ENCODE assay signal across 8 mouse cellular contexts in the genomic region with DNA sequence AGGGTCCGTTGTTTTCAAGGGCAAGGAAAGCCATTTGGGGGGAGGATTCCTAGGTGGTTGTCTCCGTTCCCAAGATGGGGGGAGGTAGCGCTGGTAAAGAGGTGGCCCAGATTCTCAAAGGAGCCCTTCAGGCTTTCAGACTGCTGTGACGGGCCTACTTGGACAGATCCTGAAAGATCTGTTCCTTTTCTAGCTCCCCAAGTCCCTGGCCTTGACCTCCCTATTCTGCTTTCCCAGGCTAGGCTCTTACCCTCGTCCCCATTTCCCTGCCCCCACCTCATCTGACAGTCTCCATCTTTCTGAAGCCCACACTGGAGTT. TPM values are rescaled to one million over a fixed set of nuclear protein-coding genes. Genes with fewer than 3 reads are reported as not detected.
DNase-seq lines count a peak whose midpoint lies in the region; ATAC-seq and TF ChIP-seq lines count a peak whose summit lies in the region.

No protein-coding gene starts in this region.

- no peak for TF ChIP-seq POLR2A in cortical plate, adult 2 months (IDR thresholded peaks at IDR 0.05; ENCODE audit: extremely low read depth, insufficient read depth, low read length)

- H3K9me3 ChIP-seq in heart, embryonic 15.5 days (replicated peaks) = no peaks in the 10 kb centered on the region
- H3K9me3 ChIP-seq in stomach, embryonic 16.5 days (replicated peaks; ENCODE audit: control insufficient read depth, low read length) = no peaks in the 10 kb centered on the region

- 0% methylated on average over 5 of the region's 5 CpGs for WGBS in heart, embryonic 15.5 days
- under 1% methylated on average over 5 of the region's 5 CpGs for WGBS in large intestine, adult 2 months
- WGBS in stomach, embryonic 16.5 days = 0% methylated on average over 5 of the region's 5 CpGs

- no peak for TF ChIP-seq CTCF in cortical plate, adult 2 months (IDR thresholded peaks at IDR 0.05; ENCODE audit: extremely low read depth, insufficient read depth, low read length)

- H3K36me3 ChIP-seq in heart, embryonic 15.5 days = no peaks in the 10 kb centered on the region
- no peaks in the 10 kb centered on the region for H3K36me3 ChIP-seq in stomach, embryonic 16.5 days (ENCODE audit: control insufficient read depth, insufficient read depth, low read length)

- peak overlapping the region; percentile 97 for H3K9ac ChIP-seq in heart, embryonic 15.5 days
- peak overlapping the region; percentile 99 for H3K9ac ChIP-seq in stomach, embryonic 16.5 days (ENCODE audit: low read length)

- H3K4me2 ChIP-seq in heart, embryonic 15.5 days = peak overlapping the region; percentile 81
- H3K4me2 ChIP-seq in stomach, embryonic 16.5 days (ENCODE audit: low read depth, low read length) = peak overlapping the region; percentile 81

- no peak for ATAC-seq in heart, embryonic 15.5 days (replicated peaks; ENCODE audit: insufficient number of reproducible peaks, insufficient read depth, low FRiP score, low read depth)
- ATAC-seq in stomach, embryonic 16.5 days (ENCODE audit: insufficient read depth, low FRiP score) = no peak

- DNase-seq in gastrocnemius, postnatal 10 days = peak; percentile 4
- DNase-seq in gastrocnemius, postnatal 25 days = no peak
- DNase-seq in MN1 (ENCODE audit: low spot score) = peak; percentile 44
- peak; percentile 16 for DNase-seq in large intestine, adult 2 months (ENCODE audit: low read depth, low spot score)
- DNase-seq in lung, postnatal 4 days = peak; percentile 25 to 31

- H3K27me3 ChIP-seq in heart, embryonic 15.5 days = no peaks in the 10 kb centered on the region
- H3K27me3 ChIP-seq in stomach, embryonic 16.5 days (ENCODE audit: control insufficient read depth, insufficient read depth, low read length) = no peaks in the 10 kb centered on the region

- no peaks in the 10 kb centered on the region; the same call in 1 of the 2 replicates for H3K4me1 ChIP-seq in cortical plate, adult 2 months (ENCODE audit: control insufficient read depth, insufficient read depth, low read length)
- H3K4me1 ChIP-seq in heart, embryonic 15.5 days (replicated peaks) = peaks cover 12% of the 10 kb centered on the region; the same call in 1 of the 2 replicates
- H3K4me1 ChIP-seq in stomach, embryonic 16.5 days (ENCODE audit: control insufficient read depth, insufficient read depth, low read length) = peaks cover 6% of the 10 kb centered on the region

- H3K27ac ChIP-seq in cortical plate, adult 2 months (ENCODE audit: insufficient read depth, low read length) = peak overlapping the region; percentile 89
- peak overlapping the region; percentile 96 for H3K27ac ChIP-seq in heart, embryonic 15.5 days
- H3K27ac ChIP-seq in stomach, embryonic 16.5 days (ENCODE audit: low read length) = peak overlapping the region; percentile 96

- H3K4me3 ChIP-seq in cortical plate, adult 2 months (ENCODE audit: insufficient read depth, low read length) = peak overlapping the region; percentile 100
- peak overlapping the region; percentile 94 for H3K4me3 ChIP-seq in heart, embryonic 15.5 days
- H3K4me3 ChIP-seq in stomach, embryonic 16.5 days (replicated peaks; ENCODE audit: low read length) = peak overlapping the region; percentile 86

RNA-seq across cellular contexts. Expression of gene Ptpn9, which starts 1.3 kb away (rescaled TPM):
- total RNA-seq in gastrocnemius, postnatal 10 days (2021) = 10 to 100 TPM; 11.3 to 12.6 TPM
- total RNA-seq in gastrocnemius, postnatal 25 days (2021) = 1 to 10 TPM; 4.4 to 5.4 TPM
- 23.9 TPM in 2 replicates for polyA plus RNA-seq in cortical plate, adult 2 months (2012; rRNA removed)
- polyA plus RNA-seq in heart, embryonic 15.5 days (2015; fragmentation: Nextera tagmentation; extraction: Ambion mirVana) = 13.4 and 17.1 TPM in 2 replicates
- 12.0 and 14.2 TPM in 2 replicates for polyA plus RNA-seq in large intestine, adult 2 months (2012; rRNA removed)
- polyA plus RNA-seq in stomach, embryonic 16.5 days (2015; fragmentation: Nextera tagmentation; extraction: Ambion mirVana) = 14.2 and 15.1 TPM in 2 replicates

RNA-seq across cellular contexts. Expression of gene Snupn, which starts 45.3 kb away (rescaled TPM):
- total RNA-seq in gastrocnemius, postnatal 10 days (2021) = 1 to 10 TPM; 6.4 to 6.8 TPM
- 1 to 10 TPM; 7.0 to 9.1 TPM for total RNA-seq in gastrocnemius, postnatal 25 days (2021)
- 15.7 and 16.0 TPM in 2 replicates for polyA plus RNA-seq in cortical plate, adult 2 months (2012; rRNA removed)
- 14.4 and 17.9 TPM in 2 replicates for polyA plus RNA-seq in heart, embryonic 15.5 days (2015; fragmentation: Nextera tagmentation; extraction: Ambion mirVana)
- polyA plus RNA-seq in large intestine, adult 2 months (2012; rRNA removed) = 3.2 and 3.9 TPM in 2 replicates
- polyA plus RNA-seq in stomach, embryonic 16.5 days (2015; fragmentation: Nextera tagmentation; extraction: Ambion mirVana) = 19.8 and 20.0 TPM in 2 replicates

RNA-seq across cellular contexts. Expression of gene Imp3, which starts 58.7 kb away (rescaled TPM):
- total RNA-seq in gastrocnemius, postnatal 10 days (2021) = 10 to 100 TPM; 43.0 to 46.6 TPM
- 10 to 100 TPM; 45.1 to 45.3 TPM for total RNA-seq in gastrocnemius, postnatal 25 days (2021)
- polyA plus RNA-seq in cortical plate, adult 2 months (2012; rRNA removed) = 84.9 and 86.0 TPM in 2 replicates
- 61.4 and 63.4 TPM in 2 replicates for polyA plus RNA-seq in heart, embryonic 15.5 days (2015; fragmentation: Nextera tagmentation; extraction: Ambion mirVana)
- 117 and 124 TPM in 2 replicates for polyA plus RNA-seq in large intestine, adult 2 months (2012; rRNA removed)
- 73.9 and 80.1 TPM in 2 replicates for polyA plus RNA-seq in stomach, embryonic 16.5 days (2015; fragmentation: Nextera tagmentation; extraction: Ambion mirVana)
